Mouse (Mus musculus): Measurements from ENCODE around the gene Myh2.

Gene Myh2

DNA sequence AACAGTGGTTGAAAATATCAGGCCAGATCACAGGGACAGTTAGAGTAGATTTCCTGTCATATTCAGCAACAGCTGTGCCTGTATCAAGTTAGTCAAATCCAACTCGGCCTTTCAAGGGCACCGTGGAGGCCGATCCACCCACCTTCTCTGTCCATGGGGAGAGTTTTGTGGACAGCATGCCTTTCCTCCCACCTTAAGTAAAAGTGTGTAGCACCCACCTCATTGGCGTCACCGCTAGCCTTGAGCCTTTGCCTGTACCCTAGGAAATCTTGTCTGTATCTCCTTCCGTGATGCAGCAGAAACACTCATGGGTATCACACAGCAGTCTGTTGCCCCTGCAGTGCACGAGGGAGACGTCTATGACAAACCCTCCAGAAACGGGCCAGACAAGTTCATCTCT lies 66.0 kb downstream of the Myh2 start:
- no peak for DNase-seq (ENCODE audit: low read depth, low spot score)

DNA sequence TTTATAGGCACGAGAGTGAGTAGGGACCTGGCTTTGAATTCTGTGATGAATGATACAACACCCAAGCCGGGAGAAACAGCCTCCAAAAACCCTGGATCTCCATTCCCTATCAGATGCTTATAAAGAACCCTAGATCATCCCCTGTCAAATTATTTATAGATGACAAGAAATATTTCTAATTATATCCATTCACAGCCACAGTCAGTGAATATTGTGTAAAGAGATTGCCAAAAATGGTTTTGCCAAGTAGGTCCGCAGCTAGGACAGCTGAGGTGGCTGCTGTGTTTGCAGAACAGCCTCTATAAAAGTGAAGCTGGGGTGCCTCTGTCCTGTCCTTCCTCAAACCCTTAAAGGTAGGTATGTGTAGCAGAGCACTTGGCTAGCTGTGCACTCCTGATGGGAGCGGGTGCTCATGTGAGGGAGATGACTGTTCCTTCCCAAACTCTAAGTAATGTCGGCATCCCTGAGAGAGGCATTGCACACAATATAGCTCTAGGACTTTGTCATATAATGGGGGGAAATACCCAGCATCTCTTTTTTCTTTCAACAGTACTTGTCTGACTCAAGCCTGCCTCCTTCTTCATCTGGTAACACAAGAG lies 66.8 kb downstream of the Myh2 start, which contains the start of gene Myh4:
Gene Myh4, plus strand, starts transcription at position 549 of the 599 bp plus-strand sequence.
- no peak for DNase-seq (ENCODE audit: low read depth, low spot score)

DNA sequence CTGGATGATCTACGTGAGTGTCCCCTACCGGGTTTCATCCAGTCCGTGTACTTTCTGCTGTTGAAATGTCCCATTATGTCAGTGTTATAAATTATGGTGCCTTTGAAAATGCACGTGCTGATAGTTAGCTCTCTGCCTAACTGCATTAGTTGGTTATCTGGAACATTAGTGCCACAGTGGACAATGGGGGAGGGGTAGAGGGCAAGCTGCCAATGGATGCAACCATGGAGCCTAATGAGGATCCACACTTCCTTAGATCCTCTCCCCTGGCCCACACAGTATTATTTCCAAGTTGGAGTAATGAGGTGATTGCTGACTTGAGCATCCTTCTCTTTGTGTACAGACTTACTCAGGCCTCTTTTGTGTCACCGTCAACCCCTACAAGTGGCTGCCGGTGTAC lies 70.2 kb downstream of the Myh2 start:
- DNase-seq (ENCODE audit: low read depth, low spot score): no peak
